Mouse (Mus musculus) embryonic facial prominence, embryonic 11.5 days (tissue): ENCODE measurements at regions not wholly inside any gene's neighbourhood (a gene's known extent, or its start where the extent isn't known, plus 50 kb on each side); places are given as distances from the start of the nearest gene placed in this dataset.

ENCODE experiments used
- ATAC-seq: fragments of 200-750 bp; cut with Nextera tagmentation; replicated peaks from 2 replicates; pipeline ENCODE4 v1.8.0; 2017; ENCODE audit warnings: low read depth; ENCODE audit not compliant: insufficient number of reproducible peaks, low FRiP score, low TSS enrichment
- DNase-seq: peaks from one replicate; pipeline ENCODE4 v3.0.0-alpha.2; 2015; ENCODE audit warnings: low spot score
- H3K27ac ChIP-seq: fragments of 300-500 bp; sonication (generic); replicated peaks from 2 replicates; pipeline ENCODE4 v1.5.1; 2014; ENCODE audit warnings: mild to moderate bottlenecking, low read depth, low read length, control low read depth
- H3K27me3 ChIP-seq: fragments of 300-500 bp; sonication (generic); 2 replicates; pipeline ENCODE4 v1.6.1; 2014; ENCODE audit warnings: mild to moderate bottlenecking, low read length, moderate library complexity, mixed read lengths; ENCODE audit not compliant: control insufficient read depth, insufficient read depth
- H3K36me3 ChIP-seq: fragments of 300-500 bp; sonication (generic); replicated peaks from 2 replicates; pipeline ENCODE4 v1.6.1; 2014; ENCODE audit warnings: low read depth, mild to moderate bottlenecking, low read length, moderate library complexity, mixed read lengths; ENCODE audit not compliant: control insufficient read depth, insufficient read depth
- H3K4me1 ChIP-seq: fragments of 300-500 bp; sonication (generic); 2 replicates; pipeline ENCODE4 v1.6.1; 2014; ENCODE audit warnings: low read length, mixed read lengths; ENCODE audit not compliant: control insufficient read depth, insufficient read depth
- H3K4me2 ChIP-seq: fragments of 300-500 bp; sonication (generic); 2 replicates; pipeline ENCODE4 v1.6.1; 2014; ENCODE audit warnings: low read depth, mild to moderate bottlenecking, control low read depth, low read length, moderate library complexity
- H3K4me3 ChIP-seq: fragments of 300-500 bp; sonication (generic); 2 replicates; pipeline ENCODE4 v1.5.1; 2014; ENCODE audit warnings: low read depth, low read length, control low read depth
- H3K9ac ChIP-seq: fragments of 300-500 bp; sonication (generic); replicated peaks from 2 replicates; pipeline ENCODE4 v1.6.1; 2014; ENCODE audit warnings: mild to moderate bottlenecking, control low read depth, low read length
- H3K9me3 ChIP-seq: fragments of 300-500 bp; sonication (generic); replicated peaks from 2 replicates; pipeline ENCODE4 v1.6.1; 2016; ENCODE audit warnings: mild to moderate bottlenecking, low read length, inconsistent platforms, mixed read lengths; ENCODE audit not compliant: control insufficient read depth
- WGBS: fragments of 180-500 bp; shearing (Covaris S2); extraction: QIAGEN DNeasy Blood & Tissue Kit; methylation state at CpG from one replicate; pipeline ENCODE4 v1.1.7; 2014; 5-methylcytosine and 5-hydroxymethylcytosine counted together

- H3K36me3 ChIP-seq, result no peaks in the 10 kb centered on the region
- no peak overlapping the region for H3K4me3 ChIP-seq
- no peak overlapping the region for H3K27ac ChIP-seq
- DNase-seq, result no peak
- H3K9ac ChIP-seq, result no peak overlapping the region
- H3K4me2 ChIP-seq, result no peak overlapping the region
- H3K27me3 ChIP-seq, result no peaks in the 10 kb centered on the region
- H3K4me1 ChIP-seq, result no peaks in the 10 kb centered on the region
- no peaks in the 10 kb centered on the region for H3K9me3 ChIP-seq
- no peak for ATAC-seq
- 90% methylated on average over 3 of the region's 3 CpGs for WGBS
Observed at GRCm38 (mm10) chr15:50153863-50154262, 3730.8 kb upstream of the Gm7489 start.

GRCm38 (mm10) chr15:50172276-50172772, 3712.4 kb upstream of the Gm7489 start:
- no peak overlapping the region for H3K9ac ChIP-seq
- no peak for DNase-seq
- no peak for ATAC-seq
- H3K36me3 ChIP-seq, result no peaks in the 10 kb centered on the region
- no peaks in the 10 kb centered on the region for H3K9me3 ChIP-seq
- no peaks in the 10 kb centered on the region for H3K27me3 ChIP-seq
- no peaks in the 10 kb centered on the region for H3K4me1 ChIP-seq
- H3K4me3 ChIP-seq, result no peak overlapping the region
- H3K4me2 ChIP-seq, result no peak overlapping the region
- no peak overlapping the region for H3K27ac ChIP-seq
- 85% methylated on average over 2 of the region's 2 CpGs for WGBS

DNA sequence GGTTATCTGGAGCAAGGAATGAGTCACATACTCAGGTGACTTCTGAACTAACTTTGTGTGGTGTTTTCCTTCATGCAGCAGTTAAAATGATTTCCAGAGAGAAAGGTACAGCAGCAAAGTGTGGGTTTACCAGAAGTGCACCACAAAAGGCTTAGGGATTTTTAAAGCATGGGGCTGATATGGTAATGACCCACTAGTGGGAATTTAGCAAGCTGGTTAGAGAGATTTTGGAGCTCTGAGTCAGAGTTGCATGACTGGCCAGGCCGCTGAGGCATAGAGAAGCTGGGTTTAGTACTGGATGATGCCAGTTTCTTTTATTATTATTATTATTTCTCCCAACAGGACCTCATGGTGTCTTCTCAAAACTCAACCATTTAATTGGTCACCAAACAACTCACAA, 3701.5 kb upstream of the Gm7489 start:
- no peak overlapping the region for H3K4me3 ChIP-seq
- H3K36me3 ChIP-seq, result no peaks in the 10 kb centered on the region
- H3K27me3 ChIP-seq, result no peaks in the 10 kb centered on the region
- H3K4me1 ChIP-seq, result no peaks in the 10 kb centered on the region
- DNase-seq (no peak), ATAC-seq (no peak)
- 88% methylated on average over 1 of the region's 1 CpGs for WGBS
- no peaks in the 10 kb centered on the region for H3K9me3 ChIP-seq
- no peak overlapping the region for H3K27ac ChIP-seq
- H3K9ac ChIP-seq, result no peak overlapping the region
- H3K4me2 ChIP-seq, result no peak overlapping the region
